Comparison of ENCODE assay signal across 28 mouse cellular contexts in the genomic region with DNA sequence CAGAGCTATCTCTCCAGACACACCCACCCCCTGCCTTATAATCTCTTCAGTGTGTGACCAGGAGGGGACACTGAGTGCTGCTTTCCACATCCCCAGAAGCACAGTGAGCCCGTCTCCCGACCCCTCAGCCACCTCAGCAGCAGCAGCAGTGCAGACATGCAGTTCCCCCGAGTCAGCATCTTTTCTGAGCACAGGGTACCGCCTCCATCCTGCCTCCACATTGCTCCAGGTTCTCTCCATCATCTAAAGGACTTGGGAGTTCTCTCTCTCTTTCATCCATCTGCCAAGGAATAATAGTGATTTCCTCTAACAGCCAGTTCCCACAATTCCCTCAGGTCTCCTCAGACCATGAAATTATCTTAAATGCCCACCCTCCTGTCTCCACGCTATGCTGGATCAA. TPM values are rescaled to one million over a fixed set of nuclear protein-coding genes. Genes with fewer than 3 reads are reported as not detected.
DNase-seq lines count a peak whose midpoint lies in the region; ATAC-seq lines count a peak whose summit lies in the region.
"Had no signal": no experiment of that assay in that cellular context is flagged by ENCODE, and none has a peak within 500 bp of the region (broad histone marks: within the 10 kb centered on the region; RNA-seq: fewer than 3 reads in every experiment).

No protein-coding gene starts in this region.

- no peaks in the 10 kb centered on the region for H3K27me3 ChIP-seq in midbrain, embryonic 12.5 days
- H3K27me3 ChIP-seq in midbrain, embryonic 10.5 days (ENCODE audit: low read depth, poor library complexity, severe bottlenecking) = no peaks in the 10 kb centered on the region
- H3K27me3 ChIP-seq in midbrain, embryonic 14.5 days (ENCODE audit: control insufficient read depth, insufficient read depth, low read length) = no peaks in the 10 kb centered on the region
- H3K27me3 ChIP-seq in neural tube, embryonic 15.5 days (replicated peaks) = no peaks in the 10 kb centered on the region
- H3K27me3 ChIP-seq: embryonic facial prominence, embryonic 15.5 days; heart, embryonic 13.5 days; Patski had no signal

- H3K27ac ChIP-seq in midbrain, embryonic 12.5 days (replicated peaks) = 0 out of 2 replicates have a peak overlapping the region, but pooled peaks have one; percentile 7
- H3K27ac ChIP-seq in midbrain, embryonic 10.5 days (replicated peaks) = no peak overlapping the region
- H3K27ac ChIP-seq in midbrain, embryonic 14.5 days (replicated peaks; ENCODE audit: low read depth, low read length) = peak overlapping the region; percentile 67; the same call in 1 of the 2 replicates
- 0 out of 2 replicates have a peak overlapping the region, but pooled peaks have one; percentile 54 for H3K27ac ChIP-seq in neural tube, embryonic 15.5 days (replicated peaks)
- H3K27ac ChIP-seq: embryonic facial prominence, embryonic 15.5 days; heart, adult 2 months; heart, embryonic 13.5 days; kidney, postnatal 0 days had no signal

- 60% methylated on average over 5 of the region's 5 CpGs for WGBS in midbrain, embryonic 12.5 days
- 83% methylated on average over 5 of the region's 5 CpGs for WGBS in midbrain, embryonic 10.5 days
- 34% methylated on average over 5 of the region's 5 CpGs for WGBS in midbrain, embryonic 14.5 days
- 37% methylated on average over 5 of the region's 5 CpGs for WGBS in neural tube, embryonic 15.5 days

- peaks cover 17% of the 10 kb centered on the region; the same call in 1 of the 2 replicates for H3K4me1 ChIP-seq in midbrain, embryonic 12.5 days
- H3K4me1 ChIP-seq in midbrain, embryonic 10.5 days = peaks cover 16% of the 10 kb centered on the region
- peaks cover 14% of the 10 kb centered on the region for H3K4me1 ChIP-seq in midbrain, embryonic 14.5 days (ENCODE audit: control insufficient read depth, insufficient read depth, low read length)
- H3K4me1 ChIP-seq in neural tube, embryonic 15.5 days = peaks cover 27% of the 10 kb centered on the region

- H3K4me3 ChIP-seq in midbrain, embryonic 12.5 days = no peak overlapping the region
- H3K4me3 ChIP-seq in midbrain, embryonic 10.5 days = no peak overlapping the region
- no peak overlapping the region for H3K4me3 ChIP-seq in midbrain, embryonic 14.5 days (replicated peaks; ENCODE audit: low read depth, low read length)
- no peak overlapping the region for H3K4me3 ChIP-seq in neural tube, embryonic 15.5 days (replicated peaks)
- H3K4me3 ChIP-seq: embryonic facial prominence, embryonic 15.5 days; heart, adult 2 months; heart, embryonic 13.5 days; myocyte had no signal

- no peaks in the 10 kb centered on the region for H3K36me3 ChIP-seq in midbrain, embryonic 12.5 days
- H3K36me3 ChIP-seq in midbrain, embryonic 10.5 days = peaks cover 23% of the 10 kb centered on the region
- H3K36me3 ChIP-seq in midbrain, embryonic 14.5 days (ENCODE audit: control insufficient read depth, insufficient read depth, low read length) = no peaks in the 10 kb centered on the region
- H3K36me3 ChIP-seq in neural tube, embryonic 15.5 days = no peaks in the 10 kb centered on the region
- H3K36me3 ChIP-seq: embryonic facial prominence, embryonic 15.5 days; G1E; heart, embryonic 13.5 days had no signal

- no peak overlapping the region for H3K9ac ChIP-seq in midbrain, embryonic 12.5 days (replicated peaks)
- no peak overlapping the region; the same call in 1 of the 2 replicates for H3K9ac ChIP-seq in midbrain, embryonic 14.5 days (replicated peaks; ENCODE audit: low read length)
- H3K9ac ChIP-seq in neural tube, embryonic 15.5 days (replicated peaks) = no peak overlapping the region
- H3K9ac ChIP-seq: embryonic facial prominence, embryonic 15.5 days; heart, embryonic 13.5 days had no signal

- ATAC-seq in frontal cortex, adult (ENCODE audit: low TSS enrichment) = 0 out of 2 replicates have a peak, but pooled peaks have one; percentile 7
- no peak for ATAC-seq in midbrain, embryonic 12.5 days (ENCODE audit: low FRiP score, low read depth)
- ATAC-seq in midbrain, embryonic 14.5 days (ENCODE audit: low FRiP score, low TSS enrichment) = peak; percentile 13; the same call in 1 of the 2 replicates
- no peak for ATAC-seq in neural tube, embryonic 15.5 days (ENCODE audit: low FRiP score)
- ATAC-seq: CD4-positive, CD25-positive, alpha-beta regulatory T cell, adult 4 months; forebrain, embryonic 16.5 days; inflammation-experienced regulatory T-cells, adult 6 months; Patski had no signal

- H3K9me3 ChIP-seq in midbrain, embryonic 12.5 days = no peaks in the 10 kb centered on the region
- H3K9me3 ChIP-seq in midbrain, embryonic 10.5 days (replicated peaks) = no peaks in the 10 kb centered on the region
- H3K9me3 ChIP-seq in midbrain, embryonic 14.5 days (ENCODE audit: control insufficient read depth, low read length) = no peaks in the 10 kb centered on the region
- H3K9me3 ChIP-seq in neural tube, embryonic 15.5 days (replicated peaks) = no peaks in the 10 kb centered on the region
- H3K9me3 ChIP-seq: embryonic facial prominence, embryonic 15.5 days; G1E; heart, embryonic 13.5 days had no signal

- no peak for DNase-seq in frontal cortex, postnatal 10 days (ENCODE audit: low spot score in 2 of 2)
- no peak for DNase-seq in midbrain, embryonic 10.5 days (ENCODE audit: low spot score)
- DNase-seq in midbrain, embryonic 14.5 days = peak; percentile 47
- no peak for DNase-seq in cerebellum, adult 18-20 months
- DNase-seq: adrenal gland, postnatal 36 days; cerebellum, adult 11-12 months; cerebellum, postnatal 36 days; embryo, embryonic 11 days; gastrocnemius, postnatal 36 days; heart, adult 2 months; kidney, adult 2 months; left cerebral cortex, postnatal 4 days; lung, postnatal 4 days; retina, postnatal 1 day; right cerebral cortex, postnatal 25 days; spleen, adult 18-20 months had no signal

- H3K4me2 ChIP-seq in midbrain, embryonic 12.5 days (replicated peaks) = no peak overlapping the region
- no peak overlapping the region; the same call in 1 of the 2 replicates for H3K4me2 ChIP-seq in midbrain, embryonic 14.5 days (ENCODE audit: low read length)
- no peak overlapping the region for H3K4me2 ChIP-seq in neural tube, embryonic 15.5 days
- H3K4me2 ChIP-seq: embryonic facial prominence, embryonic 15.5 days; heart, embryonic 13.5 days had no signal

RNA-seq across cellular contexts. Expression of a gene that starts 43.5 kb away (rescaled TPM):
- polyA plus RNA-seq in midbrain, embryonic 12.5 days (2016; fragmentation: Nextera tagmentation; extraction: Ambion mirVana) = 57.0 and 61.9 TPM in 2 replicates
- 49.1 and 56.6 TPM in 2 replicates for polyA plus RNA-seq in midbrain, embryonic 10.5 days (2016; fragmentation: Nextera tagmentation; extraction: Ambion mirVana)
- 52.7 and 66.1 TPM in 2 replicates for polyA plus RNA-seq in midbrain, embryonic 14.5 days (2014; fragmentation: Nextera tagmentation; extraction: Ambion mirVana)
- 24.8 and 25.6 TPM in 2 replicates for polyA plus RNA-seq in neural tube, embryonic 15.5 days (2015; fragmentation: Nextera tagmentation; extraction: Ambion mirVana)
- polyA plus RNA-seq: G1E had no signal

Comparison
In these comparisons a context has a peak if more than half of its experiments do, and no peak if none do; other contexts are left out.
1. ATAC-seq: peak in frontal cortex, adult (single experiment) and midbrain, embryonic 14.5 days (single experiment); none in midbrain, embryonic 12.5 days (single experiment) and neural tube, embryonic 15.5 days (single experiment).